Mouse (Mus musculus) c-Kit-positive CD71-positive TER-119-positive erythroid progenitor cells, embryonic 14.5 days (primary cell): ENCODE results near the gene Taar8c.
"Not testable (repeated sequence)": the region's sequence is repeated elsewhere in the genome, so short reads cannot be mapped to it uniquely, and the experiment has no call there.

Source experiments
- DNase-seq: peaks from one replicate; pipeline ENCODE4 v3.0.0-alpha.2; 2013; ENCODE audit warnings: low spot score

Gene Taar8c

GRCm38 (mm10) chr10:24101812-24102211 is at the start of gene Taar8c:
TSS of gene Taar8c (minus strand) at chr10:24101912.
- not testable (repeated sequence) for DNase-seq

GRCm38 (mm10) chr10:24150086-24150485 is 48.4 kb upstream of the Taar8c start:
- DNase-seq, result no peak

DNA sequence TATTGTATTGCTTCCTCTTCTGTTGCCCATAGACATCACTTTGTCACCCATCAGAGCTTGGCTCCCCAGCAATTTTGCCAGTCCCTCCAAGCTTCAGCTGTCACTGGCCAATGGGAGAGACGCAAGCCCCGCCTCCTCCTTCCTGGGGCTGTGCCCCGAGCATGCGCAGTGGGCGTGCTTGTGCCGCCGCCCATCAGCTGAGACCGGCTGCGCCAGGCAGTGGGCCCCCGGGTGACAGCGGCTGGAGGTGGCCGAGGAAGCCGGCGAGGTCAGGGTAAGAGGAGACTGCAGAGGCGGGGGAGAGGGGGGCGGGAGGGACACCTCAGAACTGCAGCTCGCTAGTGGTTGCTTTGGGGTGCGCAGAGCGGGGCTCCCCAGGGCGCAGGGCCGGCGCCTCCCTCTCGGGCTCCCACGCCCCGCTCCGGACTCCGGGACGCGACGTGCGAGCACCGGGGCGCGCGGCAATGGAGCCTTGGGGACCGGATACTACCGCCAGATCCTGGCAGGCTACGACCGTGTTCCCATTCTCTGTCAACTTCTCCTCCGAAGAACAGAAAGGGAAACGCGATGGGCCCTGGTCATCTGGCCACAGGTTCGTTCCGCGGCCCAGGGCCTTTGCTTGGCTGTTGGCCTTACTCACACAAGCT is 47.5 kb upstream of the Taar8c start, which contains the start of gene Stx7:
Gene Stx7, plus strand, starts transcription at position 168 of the 647 bp plus-strand sequence.
- peak; percentile 91 for DNase-seq

- DNase-seq, result no peak
Observed at GRCm38 (mm10) chr10:24142735-24143134, 41.0 kb upstream of the Taar8c start.

DNA sequence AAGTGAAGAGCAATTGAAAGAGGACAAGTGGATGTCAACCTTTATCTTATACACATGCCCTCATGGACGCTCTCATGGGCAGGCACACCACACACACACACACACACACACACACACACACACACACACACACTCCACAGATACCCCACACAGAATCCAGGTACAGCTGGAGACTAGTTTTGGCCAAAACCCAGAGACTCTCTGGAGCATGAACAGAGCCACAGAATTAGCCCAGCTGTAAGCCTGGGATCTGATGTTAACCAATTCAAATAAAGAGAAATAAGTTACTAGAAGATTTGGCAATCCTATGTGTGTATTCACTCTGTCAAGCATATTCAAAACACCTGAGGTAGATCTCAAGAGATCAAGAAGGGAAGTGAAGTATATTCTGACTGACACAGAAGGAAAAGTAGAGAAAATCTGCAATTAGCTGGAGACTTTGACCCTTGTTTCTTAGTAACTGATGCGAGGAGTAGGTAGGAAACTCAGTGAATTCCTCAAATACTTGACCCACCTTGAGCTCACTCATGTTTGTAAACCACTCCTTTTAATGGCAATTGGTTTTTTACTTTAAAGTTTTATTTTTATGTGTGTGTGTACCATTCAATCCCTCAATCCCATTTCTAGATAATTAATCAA is 37.0 kb upstream of the Taar8c start:
- DNase-seq, result no peak

DNA sequence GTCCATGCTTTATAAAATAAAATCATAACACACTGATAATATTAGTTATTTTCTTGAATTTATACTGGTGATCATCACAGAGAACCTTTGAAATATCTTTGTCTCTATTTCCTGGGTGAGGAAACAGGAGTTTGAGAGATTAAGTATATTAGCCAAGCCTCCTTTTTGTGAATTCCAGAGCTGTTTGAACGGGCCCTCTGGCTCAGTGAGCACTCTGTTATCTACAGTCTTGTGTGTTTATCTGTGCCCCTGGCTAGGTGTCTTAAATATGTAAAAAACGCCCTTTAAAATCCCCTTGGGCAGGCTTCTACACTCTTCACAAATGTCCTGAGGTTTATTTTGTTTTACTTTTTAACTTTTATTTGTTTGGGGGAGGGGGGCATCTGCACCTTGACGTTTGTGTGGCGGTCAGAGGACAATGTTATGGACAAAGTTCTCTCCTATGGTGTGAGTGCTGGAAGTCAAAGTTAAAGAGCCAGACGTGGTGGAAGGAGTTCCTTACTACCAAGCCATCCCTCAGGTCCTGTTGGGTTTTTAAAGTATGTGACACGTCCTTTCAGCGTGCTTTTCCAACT is 32.4 kb upstream of the Taar8c start:
- no peak for DNase-seq

- no peak for DNase-seq
Observed at GRCm38 (mm10) chr10:24133132-24133531, 31.4 kb upstream of the Taar8c start.

DNA sequence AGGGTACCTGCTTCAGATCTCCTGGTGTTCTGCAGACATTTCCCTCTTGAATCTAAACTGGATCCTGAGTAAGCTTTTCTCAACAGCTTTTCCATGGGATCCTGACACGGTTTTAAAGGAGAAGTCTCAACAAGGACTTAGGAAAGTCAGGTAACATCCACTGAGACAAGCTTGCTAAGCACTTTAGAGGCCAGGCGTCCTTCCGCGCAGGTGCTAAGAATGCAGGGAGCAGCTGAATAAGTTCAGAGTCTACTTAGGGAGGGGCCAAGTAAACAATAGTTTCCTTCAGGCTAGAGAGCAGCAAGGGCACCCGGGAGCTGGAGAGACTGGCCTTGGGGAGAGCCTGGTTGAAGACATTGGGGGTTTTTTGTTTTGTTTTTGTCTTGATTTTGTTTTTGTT is 30.6 kb upstream of the Taar8c start:
- DNase-seq, result no peak

GRCm38 (mm10) chr10:24131451-24132262 is 29.9 kb upstream of the Taar8c start:
- peak; percentile 72 for DNase-seq

- DNase-seq, result peak; percentile 37
Observed at GRCm38 (mm10) chr10:24111116-24111778, 9.5 kb upstream of the Taar8c start.

DNA sequence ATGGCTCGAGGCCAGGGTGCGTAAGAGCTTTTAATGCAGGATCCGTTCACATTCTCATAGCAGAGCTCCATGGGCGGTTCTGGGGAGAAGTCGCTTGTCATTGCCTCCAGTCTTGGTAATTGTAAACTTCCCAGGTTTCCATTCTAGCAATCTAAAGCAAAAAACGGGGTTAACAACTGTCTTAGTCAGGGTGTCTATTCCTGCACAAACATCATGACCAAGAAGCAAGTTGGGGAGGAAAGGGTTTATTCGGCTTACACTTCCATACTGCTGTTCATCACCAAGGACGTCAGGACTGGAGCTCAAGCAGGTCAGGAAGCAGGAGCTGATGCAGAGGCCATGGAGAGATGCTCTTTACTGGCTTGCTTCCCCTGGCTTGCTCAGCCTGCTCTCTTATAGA is 7.7 kb upstream of the Taar8c start, which contains the start of gene Taar9:
Gene Taar9, minus strand, starts transcription at position 101 of the 400 bp plus-strand sequence.
- DNase-seq, result not testable (repeated sequence)

DNA sequence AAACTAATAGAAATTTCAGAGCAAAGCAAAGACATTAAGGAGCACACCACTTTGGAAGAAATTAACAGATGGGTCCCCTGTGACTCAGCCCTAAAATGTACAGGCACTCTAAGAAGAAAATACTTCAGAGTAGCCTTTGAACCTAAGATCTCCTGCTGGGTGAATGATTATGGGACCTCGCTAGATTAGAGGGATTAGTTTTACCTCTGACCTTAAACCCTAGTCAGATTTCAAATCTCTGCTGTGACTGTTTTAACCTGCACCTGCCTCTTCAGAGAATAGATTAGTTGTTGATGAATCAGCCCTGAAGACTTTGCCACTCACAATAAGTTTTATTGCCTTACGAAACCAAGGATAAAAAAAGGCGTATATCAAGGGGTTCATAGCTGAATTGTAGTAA is 6.5 kb upstream of the Taar8c start:
- DNase-seq, result no peak

- DNase-seq, result no peak
Observed at GRCm38 (mm10) chr10:24107747-24108146, 6.0 kb upstream of the Taar8c start.

- DNase-seq, result not testable (repeated sequence)
Observed at GRCm38 (mm10) chr10:24103299-24103698, 1.6 kb upstream of the Taar8c start.

DNA sequence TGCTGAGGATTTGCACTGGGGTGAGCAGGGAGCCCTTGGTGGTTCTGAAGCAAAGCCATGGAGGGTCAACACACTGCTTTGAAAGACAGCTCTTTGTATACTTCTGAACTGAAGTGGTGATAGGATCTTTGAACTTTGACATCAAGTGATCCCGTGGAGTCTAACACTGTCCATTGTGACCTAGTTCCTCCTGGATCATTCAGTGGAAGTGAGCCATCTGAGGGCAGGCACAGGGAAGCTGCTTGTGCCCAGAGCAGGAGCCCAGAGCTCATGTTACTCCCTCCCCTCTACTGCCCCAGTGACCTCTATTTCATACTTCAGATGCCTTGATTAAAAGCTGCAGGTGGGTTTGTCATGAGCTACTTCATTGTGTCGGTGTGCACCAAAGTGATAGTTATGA is 4.7 kb downstream of the Taar8c start:
- not testable (repeated sequence) for DNase-seq

DNA sequence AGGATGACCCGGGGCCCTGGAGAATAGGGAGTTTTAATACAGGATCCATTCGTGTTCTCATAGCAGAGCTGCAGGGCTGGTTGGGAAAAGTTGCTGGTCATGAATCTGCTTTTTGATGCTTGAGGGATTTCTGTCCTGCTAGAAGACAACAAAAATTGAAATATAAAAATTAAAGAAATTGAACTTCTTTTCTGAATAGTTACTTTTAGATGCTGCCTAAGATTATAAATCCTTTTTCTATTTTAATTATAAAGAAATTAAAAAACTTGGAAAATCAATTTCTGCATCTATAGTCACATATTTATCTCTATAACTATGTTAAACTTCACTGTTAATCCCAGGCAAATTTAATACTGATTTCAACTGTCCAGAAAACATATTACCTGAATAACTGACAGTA is 9.5 kb downstream of the Taar8c start, which contains the start of gene Taar8b:
Gene Taar8b, minus strand, starts transcription at position 101 of the 400 bp plus-strand sequence.
- DNase-seq, result no peak

DNA sequence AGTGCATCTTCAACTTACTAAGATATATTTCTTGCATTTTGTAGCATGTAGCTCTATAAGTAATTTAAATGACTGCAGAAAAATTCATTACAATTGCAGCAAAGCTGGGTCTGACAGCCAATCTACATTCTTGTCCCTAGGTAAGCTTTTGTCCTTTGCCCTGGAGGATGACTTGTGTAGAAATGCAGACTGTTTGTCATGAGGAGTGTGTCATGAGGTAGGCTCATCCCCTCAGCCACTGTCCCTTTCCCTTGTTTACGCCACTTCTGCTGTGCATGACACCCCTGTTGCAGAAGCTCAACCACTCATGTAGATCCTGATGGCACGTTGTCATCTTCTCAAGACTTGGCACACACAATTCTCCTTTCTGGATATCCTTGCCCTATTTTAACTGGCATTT is 14.5 kb downstream of the Taar8c start:
- DNase-seq, result no peak

GRCm38 (mm10) chr10:24086555-24086954 is 15.2 kb downstream of the Taar8c start:
- DNase-seq, result no peak

DNA sequence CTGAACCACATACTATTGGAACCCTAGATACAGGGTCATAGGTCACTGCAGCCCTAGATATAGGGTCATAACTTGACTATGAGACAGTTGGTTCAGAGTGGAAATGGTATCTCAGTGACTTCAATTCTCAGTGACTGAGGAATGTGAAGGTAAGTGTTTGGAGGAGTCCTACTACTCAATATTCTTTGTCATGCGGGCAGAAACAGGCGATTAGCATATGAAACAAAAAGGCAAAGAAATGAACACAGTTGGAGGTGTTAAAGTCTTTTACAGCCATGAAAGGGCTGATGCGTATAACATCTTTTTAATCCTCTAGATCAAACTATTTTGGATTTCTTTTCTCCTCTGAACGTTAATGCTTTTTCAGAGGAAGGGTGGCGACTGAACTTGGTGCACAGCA is 15.8 kb downstream of the Taar8c start:
- DNase-seq, result no peak

DNA sequence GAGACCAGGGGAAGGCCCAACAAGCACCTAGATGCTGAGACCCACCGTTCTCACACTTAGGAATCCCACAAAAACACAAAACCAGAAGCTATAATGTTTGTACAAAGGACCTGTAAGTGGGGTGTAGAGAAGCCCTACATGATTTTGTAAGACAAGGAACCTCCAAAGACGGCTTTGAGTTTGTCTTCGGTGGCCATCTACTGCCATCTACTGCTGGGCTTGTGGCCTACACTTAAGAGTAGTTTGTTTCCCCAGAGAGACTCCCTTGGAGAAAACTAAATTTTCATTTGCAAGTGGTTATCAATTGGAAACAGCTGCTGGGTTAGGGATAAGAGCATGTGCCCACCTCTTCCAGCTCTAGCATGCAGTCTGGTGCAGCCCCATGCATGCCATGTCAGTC is 21.5 kb downstream of the Taar8c start:
- peak; percentile 39 for DNase-seq

GRCm38 (mm10) chr10:24076200-24076599 is 25.5 kb downstream of the Taar8c start, which contains the start of gene Taar8a:
TSS of gene Taar8a (plus strand) at chr10:24076500.
- DNase-seq, result not testable (repeated sequence)

GRCm38 (mm10) chr10:24074751-24075150 is 27.0 kb downstream of the Taar8c start:
- DNase-seq, result not testable (repeated sequence)
